Mouse (Mus musculus) kidney, embryonic 15.5 days (tissue): ENCODE measurements around the gene Bcl9. TPM values are rescaled to one million over a fixed set of nuclear protein-coding genes. Genes with fewer than 3 reads are reported as not detected.
A peak's percentile ranks its signal among the peaks of the same experiment; 100 is the strongest.

Experiments used
- ATAC-seq: fragments of 200-750 bp; cut with Nextera tagmentation; replicated peaks from 2 replicates; pipeline ENCODE4 v1.8.0; 2017; ENCODE audit warnings: moderate TSS enrichment; ENCODE audit not compliant: low FRiP score
- H3K27ac ChIP-seq: fragments of 300-500 bp; sonication (generic); 2 replicates; pipeline ENCODE4 v1.5.1; 2015; ENCODE audit warnings: mild to moderate bottlenecking, inconsistent platforms
- H3K27me3 ChIP-seq: fragments of 300-500 bp; sonication (generic); 2 replicates; pipeline ENCODE4 v1.6.1; 2015; ENCODE audit warnings: inconsistent platforms
- H3K36me3 ChIP-seq: fragments of 300-500 bp; sonication (generic); 2 replicates; pipeline ENCODE4 v1.6.1; 2015; ENCODE audit warnings: inconsistent platforms
- H3K4me1 ChIP-seq: fragments of 300-500 bp; sonication (generic); 2 replicates; pipeline ENCODE4 v1.6.1; 2015; ENCODE audit warnings: inconsistent platforms
- H3K4me2 ChIP-seq: fragments of 300-500 bp; sonication (generic); 2 replicates; pipeline ENCODE4 v1.6.1; 2015; ENCODE audit warnings: moderate library complexity, mild to moderate bottlenecking, inconsistent platforms
- H3K4me3 ChIP-seq: fragments of 300-500 bp; sonication (generic); replicated peaks from 2 replicates; pipeline ENCODE4 v1.5.1; 2015; ENCODE audit warnings: mild to moderate bottlenecking, inconsistent platforms
- H3K9ac ChIP-seq: fragments of 300-500 bp; sonication (generic); 2 replicates; pipeline ENCODE4 v1.6.1; 2015; ENCODE audit warnings: mild to moderate bottlenecking, inconsistent platforms
- H3K9me3 ChIP-seq: fragments of 300-500 bp; sonication (generic); replicated peaks from 2 replicates; pipeline ENCODE4 v1.6.1; 2016; ENCODE audit warnings: inconsistent platforms
- WGBS: fragments of 180-500 bp; shearing (Covaris S2); methylation state at CpG from one replicate; pipeline ENCODE4 v1.1.7; 2015; ENCODE audit warnings: mixed read lengths; 5-methylcytosine and 5-hydroxymethylcytosine counted together
- polyA plus RNA-seq: library from polyadenylated mRNA; unstranded; fragments of >200 nt; fragmentation: Nextera tagmentation; extraction: Ambion mirVana; gene quantifications from 2 replicates; pipeline ENCODE4 v1.2.1, GENCODE M21; 2015

Gene Bcl9
- polyA plus RNA-seq, 1 experiment from 2014 or later = 66.6 TPM

- Histone ChIP-seq H3K9ac (no peak overlapping the region), H3K36me3 (peaks cover 11% of the 10 kb centered on the region), H3K27ac (no peak overlapping the region), H3K4me1 (peaks cover 6% of the 10 kb centered on the region; the same call in 1 of the 2 replicates), H3K4me2 (no peak overlapping the region), H3K27me3 (no peaks in the 10 kb centered on the region), H3K4me3 (no peak overlapping the region), H3K9me3 (no peaks in the 10 kb centered on the region)
- no peak for ATAC-seq
- 95% methylated on average over 4 of the region's 4 CpGs for WGBS
These were observed 12.8 kb downstream of the Bcl9 start for GRCm38 (mm10) chr3:97284878-97285277.

- Histone ChIP-seq H3K4me1 (peaks cover 2% of the 10 kb centered on the region; the same call in 1 of the 2 replicates), H3K9ac (no peak overlapping the region), H3K27me3 (no peaks in the 10 kb centered on the region), H3K4me2 (no peak overlapping the region), H3K9me3 (no peaks in the 10 kb centered on the region), H3K4me3 (no peak overlapping the region), H3K36me3 (peaks cover 11% of the 10 kb centered on the region), H3K27ac (no peak overlapping the region)
- WGBS = 94% methylated on average over 9 of the region's 9 CpGs
- ATAC-seq = no peak
These were observed 13.7 kb downstream of the Bcl9 start for GRCm38 (mm10) chr3:97284056-97284455.

GRCm38 (mm10) chr3:97281426-97281825, 16.3 kb downstream of the Bcl9 start:
- H3K4me2 ChIP-seq = no peak overlapping the region
- no peak overlapping the region for H3K27ac ChIP-seq
- no peak for ATAC-seq
- WGBS = 93% methylated on average over 7 of the region's 7 CpGs
- H3K9me3 ChIP-seq = no peaks in the 10 kb centered on the region
- H3K4me3 ChIP-seq = no peak overlapping the region
- peaks cover 11% of the 10 kb centered on the region for H3K36me3 ChIP-seq
- no peaks in the 10 kb centered on the region for H3K27me3 ChIP-seq
- H3K4me1 ChIP-seq = no peaks in the 10 kb centered on the region
- no peak overlapping the region for H3K9ac ChIP-seq

GRCm38 (mm10) chr3:97275708-97276107, 22.0 kb downstream of the Bcl9 start:
- H3K9ac ChIP-seq = no peak overlapping the region
- peaks cover 21% of the 10 kb centered on the region for H3K4me1 ChIP-seq
- H3K27me3 ChIP-seq = no peaks in the 10 kb centered on the region
- no peak overlapping the region for H3K4me3 ChIP-seq
- no peaks in the 10 kb centered on the region for H3K9me3 ChIP-seq
- H3K36me3 ChIP-seq = peaks cover 11% of the 10 kb centered on the region; the same call in 1 of the 2 replicates
- ATAC-seq = no peak
- H3K4me2 ChIP-seq = no peak overlapping the region
- H3K27ac ChIP-seq = peak overlapping the region; percentile 11; the same call in 1 of the 2 replicates
- 81% methylated on average over 5 of the region's 5 CpGs for WGBS

GRCm38 (mm10) chr3:97274516-97275230, 23.0 kb downstream of the Bcl9 start:
- ATAC-seq = no peak

GRCm38 (mm10) chr3:97273876-97274275, 23.8 kb downstream of the Bcl9 start:
- H3K4me3 ChIP-seq = no peak overlapping the region
- H3K36me3 ChIP-seq = peaks cover 11% of the 10 kb centered on the region; the same call in 1 of the 2 replicates
- H3K9ac ChIP-seq = no peak overlapping the region
- H3K27ac ChIP-seq = no peak overlapping the region
- no peaks in the 10 kb centered on the region for H3K9me3 ChIP-seq
- no peak overlapping the region for H3K4me2 ChIP-seq
- no peak for ATAC-seq
- 81% methylated on average over 5 of the region's 5 CpGs for WGBS
- no peaks in the 10 kb centered on the region for H3K27me3 ChIP-seq
- H3K4me1 ChIP-seq = peaks cover 22% of the 10 kb centered on the region

More at GRCm38 (mm10) chr3:97274516-97275230, 23.0 kb downstream of the Bcl9 start:
- Histone ChIP-seq H3K4me2 (no peak overlapping the region), H3K9ac (no peak overlapping the region), H3K27ac (no peak overlapping the region), H3K27me3 (no peaks in the 10 kb centered on the region), H3K4me3 (no peak overlapping the region), H3K9me3 (no peaks in the 10 kb centered on the region), H3K36me3 (peaks cover 11% of the 10 kb centered on the region; the same call in 1 of the 2 replicates), H3K4me1 (peaks cover 22% of the 10 kb centered on the region)
- whole genome bisulfite sequencing = 78% methylated on average over 15 of the region's 15 CpGs

- peaks cover 3% of the 10 kb centered on the region; the same call in 1 of the 2 replicates for H3K4me1 ChIP-seq
- H3K4me3 ChIP-seq = no peak overlapping the region
- H3K9me3 ChIP-seq = no peaks in the 10 kb centered on the region
- no peaks in the 10 kb centered on the region for H3K27me3 ChIP-seq
- WGBS = 72% methylated on average over 15 of the region's 15 CpGs
- H3K27ac ChIP-seq = no peak overlapping the region
- H3K4me2 ChIP-seq = no peak overlapping the region
- no peak overlapping the region for H3K9ac ChIP-seq
- no peak for ATAC-seq
- H3K36me3 ChIP-seq = peaks cover 13% of the 10 kb centered on the region; the same call in 1 of the 2 replicates
These were observed 31.9 kb downstream of the Bcl9 start for GRCm38 (mm10) chr3:97265667-97266415.

- 94% methylated on average over 1 of the region's 1 CpGs for WGBS
- Histone ChIP-seq H3K4me1 (no peaks in the 10 kb centered on the region), H3K9me3 (peaks cover 12% of the 10 kb centered on the region), H3K4me3 (no peak overlapping the region), H3K36me3 (peaks cover 23% of the 10 kb centered on the region), H3K27me3 (no peaks in the 10 kb centered on the region), H3K27ac (no peak overlapping the region), H3K9ac (no peak overlapping the region), H3K4me2 (no peak overlapping the region)
- ATAC-seq = no peak
These were observed 35.5 kb downstream of the Bcl9 start for GRCm38 (mm10) chr3:97262235-97262634.

GRCm38 (mm10) chr3:97255706-97256339, 41.9 kb downstream of the Bcl9 start:
- peaks cover 12% of the 10 kb centered on the region for H3K9me3 ChIP-seq
- 45% methylated on average over 9 of the region's 9 CpGs for WGBS
- H3K27ac ChIP-seq = peak overlapping the region; percentile 51
- no peak overlapping the region for H3K4me3 ChIP-seq
- H3K4me2 ChIP-seq = 0 out of 2 replicates have a peak overlapping the region, but pooled peaks have one; percentile 5
- no peak overlapping the region for H3K9ac ChIP-seq
- peaks cover 37% of the 10 kb centered on the region for H3K4me1 ChIP-seq
- no peak for ATAC-seq
- H3K36me3 ChIP-seq = peaks cover 18% of the 10 kb centered on the region
- H3K27me3 ChIP-seq = no peaks in the 10 kb centered on the region

- Histone ChIP-seq H3K27ac (no peak overlapping the region), H3K4me1 (peaks cover 37% of the 10 kb centered on the region)
- WGBS = 34% methylated on average over 5 of the region's 5 CpGs
These were observed 42.8 kb downstream of the Bcl9 start for GRCm38 (mm10) chr3:97254861-97255465.

GRCm38 (mm10) chr3:97253823-97254600, 43.7 kb downstream of the Bcl9 start:
- Histone ChIP-seq H3K36me3 (peaks cover 8% of the 10 kb centered on the region), H3K9ac (no peak overlapping the region), H3K4me3 (no peak overlapping the region), H3K27me3 (no peaks in the 10 kb centered on the region), H3K27ac (no peak overlapping the region), H3K4me2 (no peak overlapping the region), H3K4me1 (peaks cover 37% of the 10 kb centered on the region), H3K9me3 (peaks cover 8% of the 10 kb centered on the region)
- no peak for ATAC-seq
- 42% methylated on average over 9 of the region's 9 CpGs for WGBS

More at GRCm38 (mm10) chr3:97254861-97255465, 42.8 kb downstream of the Bcl9 start:
- Histone ChIP-seq H3K4me2 (no peak overlapping the region), H3K27me3 (no peaks in the 10 kb centered on the region), H3K36me3 (peaks cover 17% of the 10 kb centered on the region), H3K4me3 (no peak overlapping the region), H3K9ac (no peak overlapping the region), H3K9me3 (peaks cover 12% of the 10 kb centered on the region)
- ATAC-seq = no peak
